27 mouse cellular contexts compared by ENCODE assay signal in genomic region chr6:93093770-93094169, GRCm38 (mm10).
DNase-seq lines count a peak whose midpoint lies in the region; ATAC-seq and TF ChIP-seq lines count a peak whose summit lies in the region.
"Had no signal": no experiment of that assay in that cellular context is flagged by ENCODE, and none has a peak within 500 bp of the region (broad histone marks: within the 10 kb centered on the region; RNA-seq: fewer than 3 reads in every experiment).

No protein-coding gene starts in this region.

- no peak for ATAC-seq in erythroid progenitor cell, adult 5-6 weeks (replicated peaks; ENCODE audit: low FRiP score, poor library complexity, severe bottlenecking)
- ATAC-seq: activated CD4-positive, CD25-positive, alpha-beta regulatory T cell, adult 4 months; forebrain, embryonic 14.5 days; intestine, embryonic 15.5 days had no signal

- TF ChIP-seq POLR2A in brain, embryonic 14.5 days (IDR thresholded peaks at IDR 0.05; ENCODE audit: borderline replicate concordance, extremely low read depth, insufficient read depth, insufficient read length, poor library complexity, severe bottlenecking): no peak

- peak; percentile 12 for DNase-seq in layer of hippocampus, adult 2 months (ENCODE audit: low spot score in 2 of 2)
- DNase-seq in layer of hippocampus, adult 9-10 months (ENCODE audit: low spot score): no peak
- peak; percentile 4 for DNase-seq in lung, postnatal 36 days
- DNase-seq in lung, postnatal 10 days: no peak
- peak; percentile 42 for DNase-seq in brain, embryonic 14.5 days (ENCODE audit: low read depth)
- DNase-seq: adrenal gland, adult 8-10 months; B cell, adult 2 months; cerebellum, adult 8-10 months; cerebellum, postnatal 25 days; gastrocnemius, adult 2 months; gastrocnemius, postnatal 36 days; heart, postnatal 4 days; kidney, adult 2 months; kidney, postnatal 4 days; lung, embryonic 14.5 days; right cerebral cortex, postnatal 14 days had no signal

- TF ChIP-seq CTCF in layer of hippocampus, adult 2 months (conservative IDR thresholded peaks at IDR 0.05): no peak
- TF ChIP-seq CTCF in brain, embryonic 14.5 days (IDR thresholded peaks at IDR 0.05; ENCODE audit: borderline replicate concordance, extremely low read depth, insufficient read depth, insufficient read length): no peak

- peak overlapping the region; percentile 28 for H3K27ac ChIP-seq in layer of hippocampus, adult 2 months
- H3K27ac ChIP-seq: embryonic facial prominence, embryonic 10.5 days; embryonic facial prominence, embryonic 15.5 days; gastrocnemius, adult 2 months; hindbrain, embryonic 15.5 days; intestine, embryonic 15.5 days; limb, embryonic 12.5 days; liver, embryonic 15.5 days; neural tube, embryonic 13.5 days had no signal

- no peak overlapping the region for H3K4me3 ChIP-seq in layer of hippocampus, adult 2 months
- H3K4me3 ChIP-seq: embryonic facial prominence, embryonic 10.5 days; embryonic facial prominence, embryonic 15.5 days; gastrocnemius, adult 2 months; heart, embryonic 12.5 days; hindbrain, embryonic 15.5 days; intestine, embryonic 15.5 days; limb, embryonic 12.5 days; liver, embryonic 15.5 days; neural tube, embryonic 13.5 days had no signal

Comparison
In these comparisons a context has a peak if more than half of its experiments do, and no peak if none do; other contexts are left out.
1. DNase-seq: peak in layer of hippocampus, adult 2 months (2 of 2), lung, postnatal 36 days (single experiment) and brain, embryonic 14.5 days (single experiment); none in layer of hippocampus, adult 9-10 months (single experiment) and lung, postnatal 10 days (single experiment).